Mouse (Mus musculus) T-helper 2 cell (primary cell): ENCODE measurements at regions not wholly inside any gene's neighbourhood (a gene's known extent, or its start where the extent isn't known, plus 50 kb on each side); places are given as distances from the start of the nearest gene placed in this dataset.

ENCODE experiments used
- in situ Hi-C: fragments of 300-600 bp; cut with MboI, MseI; formaldehyde crosslinking; loops from one replicate; pipeline ENCODE4 v1.15.1; 2025; ENCODE audit warnings: high pct_unique_total_duplicates

- in situ Hi-C loops: no loop called here
Observed at GRCm38 (mm10) chr1:69376923-69377706, 269.3 kb upstream of the Erbb4 start.

- in situ Hi-C loops: no loop called here
Observed at GRCm38 (mm10) chr1:69375246-69375645, 267.4 kb upstream of the Erbb4 start.

- in situ Hi-C loops: no loop called here
Observed at GRCm38 (mm10) chr1:69370078-69370477, 262.2 kb upstream of the Erbb4 start.

DNA sequence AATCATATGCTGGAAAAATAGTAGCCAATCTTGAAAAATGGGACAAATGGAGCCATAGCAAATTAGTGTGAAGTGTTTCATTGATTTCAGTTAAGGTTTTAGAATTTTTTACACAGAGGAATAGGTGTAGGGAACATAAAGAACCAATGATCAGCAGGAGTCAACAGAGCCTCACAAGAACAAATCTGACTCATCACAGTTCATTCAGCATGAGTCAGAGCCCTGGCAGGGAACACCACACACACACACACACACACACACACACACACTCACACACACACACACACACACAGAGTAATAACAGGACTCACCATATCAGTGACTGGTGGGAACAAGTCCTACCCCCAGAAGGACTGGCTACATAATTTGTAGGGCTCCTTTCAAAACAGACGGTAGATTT is 259.7 kb upstream of the Erbb4 start:
- in situ Hi-C loops: no loop called here

- in situ Hi-C loops: no loop called here
Observed at GRCm38 (mm10) chr1:69364069-69364468, 256.2 kb upstream of the Erbb4 start.

DNA sequence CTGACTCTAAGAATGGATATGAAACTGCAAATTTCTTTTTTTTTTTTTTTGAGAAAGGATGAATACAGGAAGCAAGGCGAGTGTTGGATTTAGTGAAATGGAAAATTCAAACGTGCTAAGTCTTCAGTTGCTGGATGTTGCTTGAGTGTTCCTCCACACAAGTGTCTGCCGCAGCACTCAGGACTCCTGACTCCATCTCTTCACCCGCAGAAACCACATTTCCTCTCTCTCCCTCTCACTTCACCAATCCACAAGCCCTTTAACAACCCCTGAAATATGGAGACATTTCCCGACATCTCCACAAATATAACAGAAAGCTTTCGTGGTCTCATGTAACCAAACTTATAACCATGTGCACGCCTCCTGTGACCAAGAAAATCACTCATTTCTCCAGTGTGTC is 249.7 kb upstream of the Erbb4 start:
- in situ Hi-C loops: no loop called here

DNA sequence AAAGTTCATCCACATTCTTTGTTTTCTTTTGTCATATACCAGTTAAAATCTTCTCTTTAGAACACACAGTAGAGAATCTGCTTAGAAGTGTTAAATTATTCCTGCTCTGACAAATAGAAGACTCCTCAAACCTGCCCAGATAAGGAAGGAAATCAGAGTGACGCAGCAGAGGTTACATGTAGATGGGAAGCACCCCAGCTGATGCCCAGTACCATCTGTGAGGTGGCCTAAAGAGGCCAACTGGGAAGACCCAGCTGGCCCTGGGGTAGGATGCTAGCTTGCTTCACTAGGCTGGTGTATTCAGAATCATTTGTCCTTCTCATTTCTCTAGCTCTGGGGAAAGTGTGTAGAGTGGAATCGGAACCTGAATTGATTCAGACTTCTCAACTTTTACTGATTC is 242.6 kb upstream of the Erbb4 start:
- in situ Hi-C loops: no loop called here

DNA sequence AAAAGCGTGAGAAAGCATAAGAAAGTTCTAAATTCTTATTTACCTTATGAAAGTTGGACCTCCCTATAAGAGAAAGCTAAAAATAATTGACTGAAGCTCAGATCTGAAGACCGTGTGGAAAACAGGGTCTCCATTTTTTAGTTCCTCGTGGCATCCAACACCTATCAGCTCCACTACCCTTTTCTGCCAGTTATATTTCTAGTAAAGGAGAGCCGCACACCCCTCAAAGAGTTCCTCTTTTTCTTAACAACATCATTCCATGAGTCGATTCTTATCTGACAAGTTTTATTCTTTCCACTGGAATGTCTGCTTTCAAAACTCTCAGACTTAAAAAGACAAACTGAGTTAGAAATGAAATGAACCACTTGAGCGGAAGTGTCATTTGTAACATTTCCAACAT is 242.0 kb upstream of the Erbb4 start:
- in situ Hi-C loops: no loop called here

- in situ Hi-C loops: no loop called here
Observed at GRCm38 (mm10) chr1:69342100-69342499, 234.2 kb upstream of the Erbb4 start.

GRCm38 (mm10) chr1:69340481-69340880 is 232.6 kb upstream of the Erbb4 start:
- in situ Hi-C loops: no loop called here

- in situ Hi-C loops: no loop called here
Observed at GRCm38 (mm10) chr1:69331418-69332254, 223.8 kb upstream of the Erbb4 start.

GRCm38 (mm10) chr1:69329399-69329798 is 221.5 kb upstream of the Erbb4 start:
- in situ Hi-C loops: no loop called here

DNA sequence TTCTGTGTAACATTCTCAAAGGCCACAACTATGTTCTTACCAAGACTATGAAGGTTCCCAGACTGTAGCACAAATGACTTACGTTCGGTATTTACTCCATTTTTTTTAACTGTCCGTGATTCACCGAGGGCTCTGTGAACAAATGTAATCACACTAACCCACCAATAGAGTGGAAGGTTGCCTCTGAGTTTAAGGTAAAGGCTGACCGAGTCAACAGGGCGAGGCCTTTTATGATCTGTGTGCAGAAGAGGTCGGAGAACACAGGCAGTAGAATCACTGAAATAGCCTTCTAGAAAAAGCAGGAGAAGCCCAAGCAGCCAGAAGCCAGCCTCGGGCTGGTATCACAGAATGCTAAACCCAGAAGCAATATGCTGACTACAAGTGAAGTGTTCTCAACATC is 218.9 kb upstream of the Erbb4 start:
- in situ Hi-C loops: no loop called here

DNA sequence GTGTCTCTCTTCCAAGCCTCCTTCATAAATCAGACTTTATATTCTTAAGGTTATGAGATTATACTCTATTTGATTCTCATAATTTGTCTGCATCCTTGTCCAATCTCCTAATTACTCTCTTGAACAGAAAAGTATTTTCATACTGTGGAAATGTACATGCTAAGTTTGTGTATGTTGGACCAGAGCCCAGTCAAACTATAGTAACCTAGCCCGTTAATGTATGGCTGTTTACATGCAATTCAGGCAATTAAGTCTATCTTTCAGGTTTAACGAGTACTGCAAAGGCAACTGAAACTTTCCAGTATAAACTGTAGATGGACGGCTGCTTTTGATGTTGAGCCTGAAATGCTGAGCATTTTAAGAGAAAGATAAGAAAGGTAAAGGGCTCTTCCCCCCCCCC is 211.7 kb upstream of the Erbb4 start:
- in situ Hi-C loops: no loop called here

- in situ Hi-C loops: no loop called here
Observed at GRCm38 (mm10) chr1:69296816-69297215, 189.0 kb upstream of the Erbb4 start.

GRCm38 (mm10) chr1:69291329-69291728 is 183.5 kb upstream of the Erbb4 start:
- in situ Hi-C loops: loop anchor here (5.0 kb wide), 1 partner anchor 46 kb away; no protein-coding TSS in a partner anchor

- in situ Hi-C loops: no loop called here
Observed at GRCm38 (mm10) chr1:69286374-69286773, 178.5 kb upstream of the Erbb4 start.

- in situ Hi-C loops: no loop called here
Observed at GRCm38 (mm10) chr1:69277428-69277827, 169.6 kb upstream of the Erbb4 start.

GRCm38 (mm10) chr1:69247691-69248090 is 139.8 kb upstream of the Erbb4 start:
- in situ Hi-C loops: no loop called here

GRCm38 (mm10) chr1:69242289-69242909 is 134.5 kb upstream of the Erbb4 start:
- in situ Hi-C loops: loop anchor here (5.0 kb wide), 2 partner anchors 445 to 535 kb away; partner anchors contain the start of gene Ikzf2

- in situ Hi-C loops: loop anchor here (5.0 kb wide), 2 partner anchors 446 to 536 kb away; partner anchors contain the start of gene Ikzf2
Observed at GRCm38 (mm10) chr1:69241502-69242214, 133.8 kb upstream of the Erbb4 start.
